Mouse (Mus musculus) stomach, embryonic 14.5 days (tissue): ENCODE measurements at regions not wholly inside any gene's neighbourhood (a gene's known extent, or its start where the extent isn't known, plus 50 kb on each side); places are given as distances from the start of the nearest gene placed in this dataset.
A peak's percentile ranks its signal among the peaks of the same experiment; 100 is the strongest.

ENCODE experiments used
- ATAC-seq: fragments of 200-750 bp; cut with Nextera tagmentation; 2 replicates; pipeline ENCODE4 v1.8.0; 2017; ENCODE audit warnings: low read depth, moderate TSS enrichment; ENCODE audit not compliant: insufficient number of reproducible peaks, insufficient read depth, low FRiP score
- H3K27ac ChIP-seq: fragments of 300-500 bp; sonication (generic); 2 replicates; pipeline ENCODE4 v1.5.1; 2014; ENCODE audit warnings: mild to moderate bottlenecking, low read length, moderate library complexity, mixed read lengths
- H3K27me3 ChIP-seq: fragments of 300-500 bp; sonication (generic); 2 replicates; pipeline ENCODE4 v1.6.1; 2014; ENCODE audit warnings: low read length, control low read depth, mixed read lengths; ENCODE audit not compliant: control insufficient read depth, insufficient read depth
- H3K36me3 ChIP-seq: fragments of 300-500 bp; sonication (generic); 2 replicates; pipeline ENCODE4 v1.6.1; 2014; ENCODE audit warnings: mild to moderate bottlenecking, control low read depth, low read length, moderate library complexity, mixed read lengths; ENCODE audit not compliant: control insufficient read depth, insufficient read depth
- H3K4me1 ChIP-seq: fragments of 300-500 bp; sonication (generic); 2 replicates; pipeline ENCODE4 v1.6.1; 2014; ENCODE audit warnings: low read length, control low read depth, mixed read lengths; ENCODE audit not compliant: control insufficient read depth, insufficient read depth
- H3K4me2 ChIP-seq: fragments of 300-500 bp; sonication (generic); replicated peaks from 2 replicates; pipeline ENCODE4 v1.6.1; 2014; ENCODE audit warnings: low read depth, low read length, control low read depth
- H3K4me3 ChIP-seq: fragments of 300-500 bp; sonication (generic); 2 replicates; pipeline ENCODE4 v1.5.1; 2014; ENCODE audit warnings: low read depth, low read length, control low read depth
- H3K9ac ChIP-seq: fragments of 300-500 bp; sonication (generic); replicated peaks from 2 replicates; pipeline ENCODE4 v1.6.1; 2014; ENCODE audit warnings: low read depth, mild to moderate bottlenecking, control low read depth, low read length, moderate library complexity, mixed read lengths
- H3K9me3 ChIP-seq: fragments of 300-500 bp; sonication (generic); 2 replicates; pipeline ENCODE4 v1.6.1; 2016; ENCODE audit warnings: low read depth, low read length, control low read depth; ENCODE audit not compliant: control insufficient read depth
- WGBS: fragments of 180-500 bp; shearing (Covaris S2); extraction: QIAGEN DNeasy Blood & Tissue Kit; methylation state at CpG from one replicate; pipeline ENCODE4 v1.1.7; 2014; 5-methylcytosine and 5-hydroxymethylcytosine counted together

GRCm38 (mm10) chr14:120831847-120832613 is 79.0 kb upstream of the Ipo5 start:
- Histone ChIP-seq H3K4me2 (peak overlapping the region; percentile 51), H3K9me3 (no peaks in the 10 kb centered on the region), H3K9ac (no peak overlapping the region), H3K36me3 (no peaks in the 10 kb centered on the region), H3K4me1 (peaks cover 5% of the 10 kb centered on the region; the same call in 1 of the 2 replicates), H3K27ac (peak overlapping the region; percentile 92), H3K27me3 (no peaks in the 10 kb centered on the region), H3K4me3 (peak overlapping the region; percentile 31)
- peak; percentile 81 for ATAC-seq
- 3% methylated on average over 23 of the region's 23 CpGs for WGBS

- no peak overlapping the region for H3K4me3 ChIP-seq
- H3K27me3 ChIP-seq: no peaks in the 10 kb centered on the region
- H3K9me3 ChIP-seq: no peaks in the 10 kb centered on the region
- H3K27ac ChIP-seq: no peak overlapping the region
- peaks cover 5% of the 10 kb centered on the region; the same call in 1 of the 2 replicates for H3K4me1 ChIP-seq
- ATAC-seq: no peak
- H3K9ac ChIP-seq: no peak overlapping the region
- H3K36me3 ChIP-seq: no peaks in the 10 kb centered on the region
- no peak overlapping the region for H3K4me2 ChIP-seq
- WGBS: 79% methylated on average over 4 of the region's 4 CpGs
These were observed 76.2 kb upstream of the Ipo5 start for GRCm38 (mm10) chr14:120834821-120835220.

- 58% methylated on average over 5 of the region's 5 CpGs for WGBS
- H3K4me2 ChIP-seq: no peak overlapping the region
- H3K4me3 ChIP-seq: no peak overlapping the region
- no peak overlapping the region for H3K9ac ChIP-seq
- H3K27me3 ChIP-seq: no peaks in the 10 kb centered on the region
- H3K27ac ChIP-seq: no peak overlapping the region
- ATAC-seq: no peak
- H3K36me3 ChIP-seq: no peaks in the 10 kb centered on the region
- H3K9me3 ChIP-seq: no peaks in the 10 kb centered on the region
- peaks cover 5% of the 10 kb centered on the region; the same call in 1 of the 2 replicates for H3K4me1 ChIP-seq
These were observed 75.3 kb upstream of the Ipo5 start for GRCm38 (mm10) chr14:120835758-120836157.

DNA sequence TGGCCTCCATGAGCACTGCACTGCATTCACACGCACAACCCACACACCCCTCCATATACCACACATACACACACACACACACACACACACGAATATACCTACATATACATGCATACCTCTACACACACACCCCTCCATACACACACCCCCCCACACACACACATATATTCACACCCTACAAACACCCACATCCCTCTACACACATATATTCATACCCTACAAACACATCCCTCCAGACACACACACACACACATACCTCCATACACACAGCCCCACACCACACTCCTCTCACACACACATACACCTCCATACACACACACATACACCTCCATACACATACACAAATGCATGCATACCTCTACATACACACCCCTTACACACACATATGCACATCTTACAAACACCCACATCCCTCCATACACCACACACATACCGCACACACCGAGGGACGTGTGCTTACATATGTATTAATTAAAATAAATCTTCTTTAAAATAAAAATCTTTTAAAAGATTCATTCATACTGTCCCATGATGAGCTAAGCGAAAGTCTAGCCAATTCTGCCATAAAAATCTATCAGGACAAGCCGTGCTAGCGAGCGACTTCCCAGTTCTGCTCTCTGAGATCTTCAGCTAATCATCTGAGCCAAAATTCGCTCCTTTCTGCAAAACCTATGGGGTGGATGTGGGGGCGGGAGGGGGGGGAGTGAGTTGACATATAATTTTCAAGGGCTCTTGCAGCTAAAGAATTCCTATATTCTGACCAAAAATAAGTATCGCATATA is 74.3 kb upstream of the Ipo5 start:
- ATAC-seq: no peak
- 83% methylated on average over 12 of the region's 12 CpGs for WGBS
- peaks cover 5% of the 10 kb centered on the region; the same call in 1 of the 2 replicates for H3K4me1 ChIP-seq
- H3K4me3 ChIP-seq: no peak overlapping the region
- no peaks in the 10 kb centered on the region for H3K27me3 ChIP-seq
- H3K4me2 ChIP-seq: no peak overlapping the region
- H3K9ac ChIP-seq: no peak overlapping the region
- no peaks in the 10 kb centered on the region for H3K36me3 ChIP-seq
- no peak overlapping the region for H3K27ac ChIP-seq
- no peaks in the 10 kb centered on the region for H3K9me3 ChIP-seq

GRCm38 (mm10) chr14:120840900-120841299 is 70.1 kb upstream of the Ipo5 start:
- no peak overlapping the region for H3K4me2 ChIP-seq

GRCm38 (mm10) chr14:120841311-120841710 is 69.7 kb upstream of the Ipo5 start:
- Histone ChIP-seq H3K4me1 (0 out of 2 replicates have a peak, but pooled peaks cover 4% of the 10 kb centered on the region), H3K27ac (no peak overlapping the region), H3K4me2 (no peak overlapping the region), H3K4me3 (no peak overlapping the region), H3K9me3 (no peaks in the 10 kb centered on the region), H3K36me3 (no peaks in the 10 kb centered on the region), H3K27me3 (no peaks in the 10 kb centered on the region), H3K9ac (no peak overlapping the region)
- no peak for ATAC-seq
- 74% methylated on average over 6 of the region's 6 CpGs for WGBS

More at GRCm38 (mm10) chr14:120840900-120841299, 70.1 kb upstream of the Ipo5 start:
- Histone ChIP-seq H3K36me3 (no peaks in the 10 kb centered on the region), H3K4me3 (no peak overlapping the region), H3K9ac (no peak overlapping the region), H3K27ac (no peak overlapping the region), H3K9me3 (no peaks in the 10 kb centered on the region), H3K27me3 (no peaks in the 10 kb centered on the region), H3K4me1 (0 out of 2 replicates have a peak, but pooled peaks cover under 1% of the 10 kb centered on the region)
- ATAC-seq: no peak
- WGBS: 83% methylated on average over 6 of the region's 6 CpGs

DNA sequence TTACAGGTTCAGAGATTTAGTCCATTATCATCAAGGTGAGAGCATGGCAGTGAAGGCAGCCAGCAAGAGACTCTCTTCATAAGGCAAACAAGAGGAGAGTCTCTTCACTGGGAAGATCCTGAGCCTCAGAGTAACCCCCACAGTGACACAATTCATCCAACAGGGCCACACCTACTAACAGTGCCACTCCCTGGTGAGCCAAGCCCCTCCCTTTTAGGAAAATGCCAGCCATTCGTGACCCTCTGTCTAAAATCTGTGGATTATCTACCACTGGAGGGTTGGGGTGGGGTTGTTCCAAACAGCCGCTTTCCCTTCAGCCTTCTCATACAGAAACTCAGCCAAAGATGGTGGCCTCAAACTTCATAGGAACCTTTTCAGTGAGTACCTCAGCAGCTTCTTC is 65.9 kb upstream of the Ipo5 start:
- 0 out of 2 replicates have a peak, but pooled peaks cover 6% of the 10 kb centered on the region for H3K4me1 ChIP-seq
- no peak overlapping the region for H3K4me2 ChIP-seq
- no peak overlapping the region for H3K4me3 ChIP-seq
- H3K9me3 ChIP-seq: no peaks in the 10 kb centered on the region
- H3K9ac ChIP-seq: no peak overlapping the region
- H3K36me3 ChIP-seq: no peaks in the 10 kb centered on the region
- no peak overlapping the region for H3K27ac ChIP-seq
- no peak for ATAC-seq
- H3K27me3 ChIP-seq: no peaks in the 10 kb centered on the region
- WGBS: 71% methylated on average over 2 of the region's 2 CpGs

DNA sequence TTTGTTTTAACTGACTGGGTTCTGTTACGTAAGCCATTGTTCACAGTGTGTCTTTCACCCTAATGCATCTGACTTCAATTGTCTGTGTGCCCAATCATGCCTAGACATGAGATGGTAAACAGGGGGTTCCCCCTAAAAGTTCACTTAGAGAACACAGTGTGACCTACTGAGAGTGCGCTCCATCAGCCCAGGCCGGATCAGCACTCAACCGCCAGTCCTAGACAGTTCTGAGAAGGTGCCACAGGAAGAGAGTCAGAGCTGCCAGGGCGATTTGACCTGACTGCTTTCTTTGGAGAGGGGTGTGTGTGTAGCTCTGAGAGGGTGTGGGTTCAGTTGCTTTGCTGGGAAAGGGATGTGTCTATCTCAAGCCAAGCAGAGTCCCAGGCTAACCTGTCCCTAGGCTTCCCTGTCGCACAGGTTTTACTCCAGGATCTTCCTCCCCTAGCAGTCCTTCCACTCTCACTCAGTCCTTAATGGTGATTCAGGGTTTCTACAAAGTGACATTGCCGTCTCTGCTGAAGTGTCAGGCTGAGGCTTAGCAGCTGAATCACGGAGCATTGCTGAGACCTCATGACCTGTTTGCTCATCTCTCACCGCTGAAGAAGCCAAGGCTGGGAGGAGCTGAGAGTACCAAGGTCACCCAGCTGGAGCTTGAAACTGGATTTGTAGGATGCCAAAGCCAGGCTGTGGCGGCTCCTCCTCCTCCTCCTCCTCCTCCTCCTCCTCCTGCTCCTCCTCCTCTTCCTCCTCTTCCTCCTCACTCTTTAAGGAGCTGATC is 64.8 kb upstream of the Ipo5 start:
- H3K36me3 ChIP-seq: no peaks in the 10 kb centered on the region

More for the DNA sequence above, 64.8 kb upstream of the Ipo5 start:
- H3K9ac ChIP-seq: no peak overlapping the region
- no peaks in the 10 kb centered on the region for H3K9me3 ChIP-seq
- H3K4me3 ChIP-seq: no peak overlapping the region
- no peaks in the 10 kb centered on the region for H3K27me3 ChIP-seq
- 46% methylated on average over 10 of the region's 10 CpGs for WGBS
- ATAC-seq: no peak
- H3K4me1 ChIP-seq: 0 out of 2 replicates have a peak, but pooled peaks cover 6% of the 10 kb centered on the region
- no peak overlapping the region for H3K4me2 ChIP-seq
- no peak overlapping the region for H3K27ac ChIP-seq
